ENCODE assay signal across 9 mouse cellular contexts in the genomic region with DNA sequence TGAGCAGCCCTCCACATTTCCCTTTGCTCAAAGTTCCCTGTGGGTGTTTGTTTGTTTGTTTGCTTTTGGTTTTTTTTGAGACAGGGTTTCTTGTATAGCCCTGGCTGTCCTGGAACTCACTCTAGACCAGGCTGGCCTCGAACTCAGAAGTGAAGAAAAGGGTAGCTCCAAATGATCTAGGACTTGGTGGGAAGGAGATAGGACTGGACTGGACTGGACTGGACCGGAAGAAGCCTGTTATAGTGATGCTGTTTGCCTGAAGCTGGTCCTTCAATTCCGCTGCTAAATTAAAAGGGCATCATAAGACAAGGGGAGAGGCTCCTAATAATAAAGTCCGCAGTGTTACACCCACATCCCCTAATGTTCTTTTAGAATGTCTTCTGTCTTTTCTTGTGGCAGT. TPM values are rescaled to one million over a fixed set of nuclear protein-coding genes. Genes with fewer than 3 reads are reported as not detected.
DNase-seq lines count a peak whose midpoint lies in the region; ATAC-seq and TF ChIP-seq lines count a peak whose summit lies in the region.
"Had no signal": no experiment of that assay in that cellular context is flagged by ENCODE, and none has a peak within 500 bp of the region (broad histone marks: within the 10 kb centered on the region; RNA-seq: fewer than 3 reads in every experiment).

No protein-coding gene starts in this region.

- H3K4me2 ChIP-seq in limb, embryonic 13.5 days (replicated peaks) = peak overlapping the region; percentile 66
- peak overlapping the region; percentile 60 for H3K4me2 ChIP-seq in stomach, postnatal 0 days (replicated peaks; ENCODE audit: low read depth)

- no peak for ATAC-seq in limb, embryonic 13.5 days (ENCODE audit: low FRiP score, low read depth)
- ATAC-seq in stomach, postnatal 0 days (ENCODE audit: low FRiP score, low TSS enrichment) = peak; percentile 44; the same call in 1 of the 2 replicates

- no peaks in the 10 kb centered on the region for H3K9me3 ChIP-seq in limb, embryonic 13.5 days
- no peaks in the 10 kb centered on the region for H3K9me3 ChIP-seq in stomach, postnatal 0 days (ENCODE audit: control insufficient read depth, low read length)

- peak overlapping the region; percentile 79 for H3K9ac ChIP-seq in limb, embryonic 13.5 days
- H3K9ac ChIP-seq in stomach, postnatal 0 days (ENCODE audit: low read length) = peak overlapping the region; percentile 83

- WGBS in limb, embryonic 13.5 days = 71% methylated on average over 4 of the region's 4 CpGs
- 58% methylated on average over 4 of the region's 4 CpGs for WGBS in stomach, postnatal 0 days

- peak overlapping the region; percentile 93; the same call in 1 of the 2 replicates for H3K27ac ChIP-seq in limb, embryonic 13.5 days
- H3K27ac ChIP-seq in stomach, postnatal 0 days (replicated peaks) = peak overlapping the region; percentile 97

- TF ChIP-seq CTCF in stomach, postnatal 0 days (IDR thresholded peaks at IDR 0.05; ENCODE audit: low read depth) = no peak

- no peaks in the 10 kb centered on the region for H3K27me3 ChIP-seq in limb, embryonic 13.5 days
- no peaks in the 10 kb centered on the region for H3K27me3 ChIP-seq in stomach, postnatal 0 days (ENCODE audit: control insufficient read depth, insufficient read depth, low read length)

- no peak for TF ChIP-seq EP300 in stomach, postnatal 0 days (optimal IDR thresholded peaks at IDR 0.05)

- peak overlapping the region; percentile 67 for H3K4me3 ChIP-seq in limb, embryonic 13.5 days
- H3K4me3 ChIP-seq in stomach, postnatal 0 days (ENCODE audit: low read depth, low read length) = peak overlapping the region; percentile 60

- peaks cover 9% of the 10 kb centered on the region for H3K36me3 ChIP-seq in limb, embryonic 13.5 days
- H3K36me3 ChIP-seq in stomach, postnatal 0 days (ENCODE audit: control insufficient read depth, insufficient read depth, low read length) = peaks cover 4% of the 10 kb centered on the region; the same call in 1 of the 2 replicates

- peak; percentile 48 for DNase-seq in embryo, embryonic 10.5 days (ENCODE audit: low spot score)
- no peak for DNase-seq in embryo, embryonic 9.5 days (ENCODE audit: extremely low spot score)
- DNase-seq in retina, embryonic 14.5 days (ENCODE audit: low spot score) = peak; percentile 29
- DNase-seq in retina, postnatal 1 day = no peak
- DNase-seq in stomach, postnatal 0 days (ENCODE audit: low spot score) = no peak
- no peak for DNase-seq in urinary bladder, postnatal 36 days (ENCODE audit: low spot score in 2 of 2)
- DNase-seq in right cerebral cortex, postnatal 4 days = no peak

- H3K4me1 ChIP-seq in limb, embryonic 13.5 days = peaks cover 10% of the 10 kb centered on the region
- H3K4me1 ChIP-seq in stomach, postnatal 0 days (replicated peaks; ENCODE audit: control insufficient read depth, insufficient read depth) = no peaks in the 10 kb centered on the region

RNA-seq across cellular contexts. Expression of a gene that starts 0.8 kb away (rescaled TPM):
- 21.1 and 25.0 TPM in 2 replicates for polyA plus RNA-seq in limb, embryonic 13.5 days (2015; fragmentation: Nextera tagmentation; extraction: Ambion mirVana)
- polyA plus RNA-seq in stomach, postnatal 0 days (2015; fragmentation: Nextera tagmentation; extraction: Ambion mirVana) = 45.6 and 47.2 TPM in 2 replicates

RNA-seq across cellular contexts. Expression of a gene that starts 3.8 kb away (rescaled TPM):
- not detected in 2 replicates for polyA plus RNA-seq in limb, embryonic 13.5 days (2015; fragmentation: Nextera tagmentation; extraction: Ambion mirVana)
- 0.06 TPM in 1 of 2 replicates, not detected in the other for polyA plus RNA-seq in stomach, postnatal 0 days (2015; fragmentation: Nextera tagmentation; extraction: Ambion mirVana)
- polyA plus RNA-seq: gonadal fat pad, adult 2 months had no signal

RNA-seq across cellular contexts. Expression of a gene that starts 20.8 kb away (rescaled TPM):
- 33.7 and 38.6 TPM in 2 replicates for polyA plus RNA-seq in limb, embryonic 13.5 days (2015; fragmentation: Nextera tagmentation; extraction: Ambion mirVana)
- 135 and 144 TPM in 2 replicates for polyA plus RNA-seq in stomach, postnatal 0 days (2015; fragmentation: Nextera tagmentation; extraction: Ambion mirVana)

RNA-seq across cellular contexts. Expression of a gene that starts 38.1 kb away (rescaled TPM):
- polyA plus RNA-seq in limb, embryonic 13.5 days (2015; fragmentation: Nextera tagmentation; extraction: Ambion mirVana) = 11.2 and 11.7 TPM in 2 replicates
- polyA plus RNA-seq in stomach, postnatal 0 days (2015; fragmentation: Nextera tagmentation; extraction: Ambion mirVana) = 6.9 and 9.9 TPM in 2 replicates

RNA-seq across cellular contexts. Expression of a gene that starts 49.7 kb away (rescaled TPM):
- 0.23 and 0.63 TPM in 2 replicates for polyA plus RNA-seq in limb, embryonic 13.5 days (2015; fragmentation: Nextera tagmentation; extraction: Ambion mirVana)
- polyA plus RNA-seq in stomach, postnatal 0 days (2015; fragmentation: Nextera tagmentation; extraction: Ambion mirVana) = 1.2 and 1.3 TPM in 2 replicates

Comparison
In these comparisons a context has a peak if more than half of its experiments do, and no peak if none do; other contexts are left out.
1. DNase-seq: peak in embryo, embryonic 10.5 days (single experiment) and retina, embryonic 14.5 days (single experiment); none in embryo, embryonic 9.5 days (single experiment), retina, postnatal 1 day (single experiment), stomach, postnatal 0 days (single experiment), urinary bladder, postnatal 36 days (0 of 2) and right cerebral cortex, postnatal 4 days (single experiment).